ENCODE assay signal across 9 mouse cellular contexts in genomic region chr9:114687639-114688038, GRCm38 (mm10). TPM values are rescaled to one million over a fixed set of nuclear protein-coding genes. Genes with fewer than 3 reads are reported as not detected.
DNase-seq lines count a peak whose midpoint lies in the region; ATAC-seq lines count a peak whose summit lies in the region.
"Had no signal": no experiment of that assay in that cellular context is flagged by ENCODE, and none has a peak within 500 bp of the region (broad histone marks: within the 10 kb centered on the region; RNA-seq: fewer than 3 reads in every experiment).

No protein-coding gene starts in this region.

- peak overlapping the region; percentile 91 for H3K9ac ChIP-seq in kidney, embryonic 14.5 days (ENCODE audit: low read depth, low read length)
- peak overlapping the region; percentile 88; the same call in 1 of the 2 replicates for H3K9ac ChIP-seq in embryonic facial prominence, embryonic 12.5 days
- peak overlapping the region; percentile 80 for H3K9ac ChIP-seq in midbrain, embryonic 16.5 days (ENCODE audit: low read depth, low read length)

- DNase-seq in kidney, postnatal 4 days: no peak
- peak; percentile 24 for DNase-seq in induced T-regulatory cell, adult 2 months (ENCODE audit: low read depth)
- DNase-seq in MN1 (ENCODE audit: low spot score): no peak
- DNase-seq in right cerebral cortex, adult 18-20 months: no peak
- DNase-seq in adrenal gland, adult (ENCODE audit: inconsistent age in 2 of 2, low spot score in 1 of 2): no peak
- DNase-seq: cerebellum, postnatal 10 days had no signal

- H3K4me1 ChIP-seq in kidney, embryonic 14.5 days (ENCODE audit: control insufficient read depth, insufficient read depth, low read length): 0 out of 2 replicates have a peak, but pooled peaks cover 3% of the 10 kb centered on the region
- peaks cover 22% of the 10 kb centered on the region for H3K4me1 ChIP-seq in embryonic facial prominence, embryonic 12.5 days
- peaks cover 29% of the 10 kb centered on the region for H3K4me1 ChIP-seq in midbrain, embryonic 16.5 days (ENCODE audit: control insufficient read depth, insufficient read depth, low read length)

- no peaks in the 10 kb centered on the region for H3K27me3 ChIP-seq in kidney, embryonic 14.5 days (ENCODE audit: control insufficient read depth, insufficient read depth, low read length)
- H3K27me3 ChIP-seq in embryonic facial prominence, embryonic 12.5 days: no peaks in the 10 kb centered on the region
- H3K27me3 ChIP-seq in midbrain, embryonic 16.5 days (ENCODE audit: control insufficient read depth, insufficient read depth, low read depth, low read length): no peaks in the 10 kb centered on the region

- no peaks in the 10 kb centered on the region for H3K9me3 ChIP-seq in kidney, embryonic 14.5 days (ENCODE audit: control insufficient read depth, low read length)
- no peaks in the 10 kb centered on the region for H3K9me3 ChIP-seq in embryonic facial prominence, embryonic 12.5 days
- H3K9me3 ChIP-seq in midbrain, embryonic 16.5 days (replicated peaks; ENCODE audit: control insufficient read depth, low read length, poor library complexity, severe bottlenecking): no peaks in the 10 kb centered on the region

- H3K27ac ChIP-seq in kidney, embryonic 14.5 days (ENCODE audit: low read depth, low read length): no peak overlapping the region
- no peak overlapping the region; the same call in 1 of the 2 replicates for H3K27ac ChIP-seq in embryonic facial prominence, embryonic 12.5 days
- H3K27ac ChIP-seq in midbrain, embryonic 16.5 days (ENCODE audit: low read length): peak overlapping the region; percentile 98

- peaks cover 6% of the 10 kb centered on the region; the same call in 1 of the 2 replicates for H3K36me3 ChIP-seq in kidney, embryonic 14.5 days (ENCODE audit: control insufficient read depth, insufficient read depth, low read length)
- peaks cover 13% of the 10 kb centered on the region for H3K36me3 ChIP-seq in embryonic facial prominence, embryonic 12.5 days
- peaks cover 5% of the 10 kb centered on the region; the same call in 1 of the 2 replicates for H3K36me3 ChIP-seq in midbrain, embryonic 16.5 days (ENCODE audit: control insufficient read depth, insufficient read depth, low read length)

- no peak for ATAC-seq in kidney, embryonic 14.5 days (ENCODE audit: low FRiP score, low TSS enrichment)
- no peak for ATAC-seq in embryonic facial prominence, embryonic 12.5 days (ENCODE audit: insufficient number of reproducible peaks, insufficient read depth, low FRiP score, low TSS enrichment)
- no peak for ATAC-seq in midbrain, embryonic 16.5 days

- H3K4me2 ChIP-seq in kidney, embryonic 14.5 days (replicated peaks; ENCODE audit: low read depth, low read length): peak overlapping the region; percentile 73
- H3K4me2 ChIP-seq in embryonic facial prominence, embryonic 12.5 days (replicated peaks): peak overlapping the region; percentile 87
- peak overlapping the region; percentile 83 for H3K4me2 ChIP-seq in midbrain, embryonic 16.5 days (ENCODE audit: low read length)

- WGBS in kidney, embryonic 14.5 days: 82% methylated on average over 13 of the region's 13 CpGs
- 82% methylated on average over 13 of the region's 13 CpGs for WGBS in embryonic facial prominence, embryonic 12.5 days
- 64% methylated on average over 13 of the region's 13 CpGs for WGBS in midbrain, embryonic 16.5 days

- H3K4me3 ChIP-seq in kidney, embryonic 14.5 days (ENCODE audit: low read length): peak overlapping the region; percentile 84
- H3K4me3 ChIP-seq in embryonic facial prominence, embryonic 12.5 days: no peak overlapping the region
- peak overlapping the region; percentile 54 for H3K4me3 ChIP-seq in midbrain, embryonic 16.5 days (ENCODE audit: low read depth, low read length)

RNA-seq across cellular contexts. Expression of gene Dync1li1, which starts 1.0 kb away (rescaled TPM):
- 37.7 and 55.9 TPM in 2 replicates for polyA plus RNA-seq in kidney, embryonic 14.5 days (2014; fragmentation: Nextera tagmentation; extraction: Ambion mirVana)
- polyA plus RNA-seq in embryonic facial prominence, embryonic 12.5 days (2016; fragmentation: Nextera tagmentation; extraction: Ambion mirVana): 77.9 and 89.4 TPM in 2 replicates
- 118 and 130 TPM in 2 replicates for polyA plus RNA-seq in midbrain, embryonic 16.5 days (2015; fragmentation: Nextera tagmentation; extraction: Ambion mirVana)

RNA-seq across cellular contexts. Expression of gene Cmtm6, which starts 43.3 kb away (rescaled TPM):
- polyA plus RNA-seq in kidney, embryonic 14.5 days (2014; fragmentation: Nextera tagmentation; extraction: Ambion mirVana): 25.0 and 53.0 TPM in 2 replicates
- 29.1 and 31.8 TPM in 2 replicates for polyA plus RNA-seq in embryonic facial prominence, embryonic 12.5 days (2016; fragmentation: Nextera tagmentation; extraction: Ambion mirVana)
- 18.7 TPM in 2 replicates for polyA plus RNA-seq in midbrain, embryonic 16.5 days (2015; fragmentation: Nextera tagmentation; extraction: Ambion mirVana)

RNA-seq across cellular contexts. Expression of gene Cnot10, which starts 47.7 kb away (rescaled TPM):
- 41.8 and 74.7 TPM in 2 replicates for polyA plus RNA-seq in kidney, embryonic 14.5 days (2014; fragmentation: Nextera tagmentation; extraction: Ambion mirVana)
- polyA plus RNA-seq in embryonic facial prominence, embryonic 12.5 days (2016; fragmentation: Nextera tagmentation; extraction: Ambion mirVana): 79.7 and 82.6 TPM in 2 replicates
- polyA plus RNA-seq in midbrain, embryonic 16.5 days (2015; fragmentation: Nextera tagmentation; extraction: Ambion mirVana): 54.0 and 59.3 TPM in 2 replicates
